Mouse (Mus musculus): ENCODE results near the gene Ube2h.
A peak's percentile ranks its signal among the peaks of the same experiment; 100 is the strongest.

The Ube2h gene

GRCm38 (mm10) chr6:30299116-30299515 is 5.2 kb downstream of the Ube2h start:
- peak; percentile 15 for DNase-seq

DNA sequence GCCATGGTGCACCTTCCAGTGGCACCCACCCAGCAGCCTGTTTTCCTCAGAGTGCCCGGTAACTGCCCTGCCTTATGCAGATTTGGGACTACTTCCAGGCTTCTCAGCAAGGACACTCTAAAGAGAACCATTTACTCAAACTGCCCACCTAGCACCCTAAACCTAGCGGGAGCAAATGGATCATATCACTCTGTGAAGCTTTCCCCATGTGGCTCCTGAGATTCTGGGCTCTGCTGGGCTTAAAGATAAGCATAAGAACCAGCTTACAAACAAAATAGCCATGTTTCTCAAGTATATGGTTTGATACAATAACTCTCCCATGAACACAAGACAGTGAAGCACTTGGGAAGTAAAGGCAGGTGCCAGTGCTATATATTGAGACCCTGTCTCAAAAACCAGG is 11.8 kb downstream of the Ube2h start:
- DNase-seq, result no peak

- DNase-seq, result peak; percentile 20
Observed at GRCm38 (mm10) chr6:30287958-30288357, 16.4 kb downstream of the Ube2h start.

DNA sequence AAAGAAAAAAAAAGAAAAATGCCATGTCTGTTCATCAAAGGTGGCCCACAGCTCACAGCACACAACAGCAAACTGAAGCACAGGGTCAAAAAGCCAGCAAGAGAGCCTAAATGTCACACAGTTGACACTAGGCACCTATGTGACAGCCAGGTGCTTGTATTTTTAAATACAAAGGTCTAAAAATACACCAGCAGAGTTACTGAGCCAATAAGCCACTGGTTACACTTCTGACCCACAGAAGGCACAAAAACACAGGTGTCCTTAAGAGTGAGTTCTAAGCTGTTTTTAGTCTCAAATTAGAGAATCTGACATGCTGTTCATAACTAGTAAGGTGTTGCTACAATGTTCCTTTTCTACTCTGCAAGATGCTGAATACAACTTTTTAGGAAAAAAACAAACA is 17.7 kb downstream of the Ube2h start:
- DNase-seq, result no peak

DNA sequence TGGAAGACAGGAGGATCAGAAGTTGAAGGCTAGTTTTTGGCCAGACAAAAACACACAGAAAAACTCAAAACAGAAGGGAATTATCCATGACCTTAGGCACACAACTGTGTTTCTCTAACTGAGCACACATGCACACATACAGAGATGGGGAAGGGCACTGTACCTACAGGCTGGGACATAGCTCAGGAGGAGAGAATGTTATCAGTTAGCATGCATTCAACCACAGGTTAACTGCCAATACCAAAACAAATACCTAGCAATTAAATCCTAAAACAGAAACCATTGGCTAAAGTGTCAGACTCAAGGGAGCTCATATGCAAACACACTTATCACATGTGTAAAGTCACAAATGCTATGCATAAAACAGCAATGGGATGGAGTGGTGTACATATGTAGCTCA is 20.2 kb downstream of the Ube2h start:
- no peak for DNase-seq

- no peak for DNase-seq
Observed at GRCm38 (mm10) chr6:30282361-30282760, 22.0 kb downstream of the Ube2h start.

DNA sequence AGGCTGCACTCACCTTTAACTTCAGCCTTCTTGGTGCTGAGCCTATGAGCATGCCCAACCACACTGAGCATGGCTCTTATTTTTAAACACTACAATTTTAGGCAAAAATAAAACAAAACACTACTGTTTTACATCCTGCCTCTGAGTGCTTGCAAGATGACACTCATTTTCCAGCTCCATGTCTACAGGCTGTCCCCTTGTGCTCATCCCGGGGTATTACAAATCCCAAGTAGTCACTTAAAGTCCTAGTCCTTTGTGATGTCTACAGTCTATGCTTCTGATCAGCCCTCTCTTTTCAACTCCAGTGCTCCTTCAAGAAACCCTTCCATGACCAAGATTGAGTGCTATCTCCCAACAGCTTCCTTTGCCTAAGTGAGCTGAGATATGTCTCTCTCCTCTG is 26.0 kb downstream of the Ube2h start:
- DNase-seq, result no peak

- DNase-seq, result no peak
Observed at GRCm38 (mm10) chr6:30276882-30277281, 27.5 kb downstream of the Ube2h start.

GRCm38 (mm10) chr6:30276375-30276774 is 28.0 kb downstream of the Ube2h start:
- peak; percentile 30 for DNase-seq

DNA sequence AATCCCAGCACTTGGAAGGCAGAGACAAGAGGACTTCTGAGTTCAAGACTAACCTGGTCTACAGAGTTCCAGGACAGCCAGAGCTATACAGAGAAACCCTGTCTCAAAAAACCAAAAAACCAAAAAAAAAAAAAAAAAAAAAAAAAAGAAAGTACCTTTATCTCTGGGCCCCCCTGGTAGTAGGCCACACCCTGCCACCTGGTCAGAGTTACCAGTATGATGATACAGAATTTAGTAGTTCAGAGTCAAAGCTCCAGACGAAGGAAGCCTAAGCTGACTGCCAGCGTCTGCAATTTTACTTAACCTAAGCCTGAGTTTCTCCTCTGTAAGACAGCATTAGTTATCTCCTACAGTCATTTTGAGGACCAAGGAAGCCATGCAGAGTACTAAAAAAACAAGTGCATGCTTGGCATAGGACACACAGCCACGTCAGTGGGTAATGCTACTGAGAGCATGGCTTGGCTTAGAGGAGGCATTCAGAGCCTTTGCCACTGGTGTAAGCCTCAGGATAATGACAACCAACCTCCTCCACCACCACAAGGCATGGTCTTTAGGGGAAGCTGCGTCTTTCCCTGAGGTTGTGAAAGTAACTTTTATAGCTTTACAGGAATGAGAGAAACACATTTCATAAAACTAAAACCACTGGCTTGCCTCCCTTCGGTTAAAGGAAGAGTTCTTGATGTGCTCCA is 29.0 kb downstream of the Ube2h start:
- DNase-seq, result no peak

GRCm38 (mm10) chr6:30272911-30273310 is 31.4 kb downstream of the Ube2h start:
- no peak for DNase-seq

GRCm38 (mm10) chr6:30272338-30272905 is 31.9 kb downstream of the Ube2h start:
- no peak for DNase-seq

GRCm38 (mm10) chr6:30269846-30270245 is 34.5 kb downstream of the Ube2h start:
- no peak for DNase-seq

- no peak for DNase-seq
Observed at GRCm38 (mm10) chr6:30267486-30267885, 36.9 kb downstream of the Ube2h start.

DNA sequence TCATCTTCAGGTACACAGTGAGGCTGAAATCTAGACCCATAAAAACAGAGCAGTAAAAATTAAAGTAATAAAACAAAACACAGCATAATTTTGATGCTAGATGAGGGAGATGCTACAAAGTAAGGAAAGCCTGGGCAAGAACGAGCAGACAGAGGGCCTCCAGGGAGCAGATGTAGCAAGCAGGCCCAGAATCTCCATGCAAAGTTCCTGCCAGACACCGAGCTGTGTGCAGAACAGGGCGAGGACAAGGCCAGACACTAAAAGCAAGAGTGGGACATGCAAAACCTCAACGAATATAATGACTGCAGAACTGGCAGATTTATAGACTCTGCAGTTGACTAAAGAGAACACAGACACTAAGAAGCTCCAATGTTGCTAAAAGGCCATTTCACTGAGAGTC is 38.9 kb downstream of the Ube2h start:
- no peak for DNase-seq

DNA sequence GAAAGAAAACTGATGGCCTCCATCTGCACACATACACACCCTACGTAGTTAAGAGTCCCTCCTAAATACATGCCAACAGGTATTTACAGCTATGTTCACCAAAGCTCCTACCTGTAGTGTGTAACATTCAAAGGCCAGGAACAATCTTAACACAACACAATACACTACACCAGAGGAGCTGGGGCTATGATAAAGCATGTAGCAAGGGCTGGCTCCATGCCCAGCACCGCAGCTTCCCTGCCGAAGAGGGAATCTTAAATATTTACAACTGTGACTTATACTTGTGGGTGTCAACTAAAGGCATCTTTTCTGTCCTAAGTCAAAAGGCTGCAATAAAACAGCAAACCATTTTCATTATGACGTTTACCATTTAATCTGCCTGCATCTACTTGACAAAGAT is 41.3 kb downstream of the Ube2h start:
- DNase-seq, result peak; percentile 45

DNA sequence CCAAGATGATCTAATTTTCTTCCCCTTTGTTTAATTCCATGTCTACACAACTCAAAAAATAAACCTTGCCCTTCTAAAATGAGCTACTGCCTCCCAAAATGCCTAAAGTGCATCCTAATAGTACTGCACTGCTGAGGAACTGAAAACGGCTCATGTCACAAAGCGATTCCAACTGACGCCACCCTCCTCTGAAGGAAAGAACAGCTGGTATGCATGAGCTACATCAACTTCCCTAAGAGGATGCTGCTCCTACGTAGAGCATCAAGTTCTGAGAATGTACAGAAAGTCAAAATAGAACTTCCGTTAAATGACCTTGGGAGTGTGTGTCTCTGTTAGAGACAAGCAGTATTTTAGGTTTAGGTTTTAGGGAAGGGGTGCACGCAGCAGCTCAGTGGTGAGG is 45.1 kb downstream of the Ube2h start:
- no peak for DNase-seq

DNA sequence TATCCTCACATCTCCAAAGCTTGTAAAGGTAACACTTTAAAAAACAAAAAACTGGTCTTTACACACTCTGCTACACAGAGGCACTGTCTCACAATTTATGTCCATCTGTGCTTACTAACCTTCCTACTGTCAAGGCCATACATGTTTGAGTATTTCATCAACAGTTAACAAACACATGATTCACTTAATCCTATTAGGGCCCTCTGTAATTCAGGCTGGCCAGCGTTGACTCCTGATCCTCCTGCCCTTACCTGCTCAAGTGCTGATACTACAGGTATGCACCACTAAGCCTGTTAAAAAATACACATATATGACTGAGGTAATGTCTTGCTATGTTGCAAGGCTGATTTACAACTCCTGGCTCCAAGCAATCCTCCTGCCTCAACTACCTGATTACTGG is 46.4 kb downstream of the Ube2h start:
- no peak for DNase-seq

- no peak for DNase-seq
Observed at GRCm38 (mm10) chr6:30255846-30256245, 48.5 kb downstream of the Ube2h start.

- no peak for DNase-seq
Observed at GRCm38 (mm10) chr6:30252271-30253010, 51.9 kb downstream of the Ube2h start.

- DNase-seq, result no peak
Observed at GRCm38 (mm10) chr6:30248708-30249107, 55.6 kb downstream of the Ube2h start.

GRCm38 (mm10) chr6:30245940-30246339 is 58.4 kb downstream of the Ube2h start:
- no peak for DNase-seq

DNA sequence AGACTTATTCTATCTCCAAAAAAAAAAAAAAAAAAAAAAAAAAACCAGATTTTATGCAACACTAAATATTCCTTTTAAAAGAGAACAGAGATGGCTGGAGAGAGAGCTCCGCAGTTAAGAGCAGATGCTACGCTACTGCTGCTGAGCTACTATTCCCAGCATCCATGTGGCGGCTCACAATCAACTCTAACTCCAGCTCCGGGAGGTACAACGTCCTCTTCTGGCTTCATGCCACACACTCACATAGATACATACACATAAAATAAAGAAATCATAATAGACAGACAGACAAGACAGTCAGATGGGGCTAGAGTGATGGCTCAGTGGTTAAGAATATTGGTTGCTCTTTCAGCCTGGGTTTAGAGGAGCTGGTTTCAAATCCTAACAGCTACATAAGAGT is 58.9 kb downstream of the Ube2h start:
- no peak for DNase-seq

- no peak for DNase-seq
Observed at GRCm38 (mm10) chr6:30243347-30244007, 60.9 kb downstream of the Ube2h start.

Measured in kidney, postnatal 14 days (tissue).